Mouse (Mus musculus) naive thymus-derived CD4-positive, alpha-beta T cell, adult 2 months (primary cell): ENCODE data around the gene Lrpprc.

Experiments used
- DNase-seq: peaks from one replicate; pipeline ENCODE4 v3.0.0-alpha.2; 2011; ENCODE audit warnings: low read depth

Lrpprc gene

DNA sequence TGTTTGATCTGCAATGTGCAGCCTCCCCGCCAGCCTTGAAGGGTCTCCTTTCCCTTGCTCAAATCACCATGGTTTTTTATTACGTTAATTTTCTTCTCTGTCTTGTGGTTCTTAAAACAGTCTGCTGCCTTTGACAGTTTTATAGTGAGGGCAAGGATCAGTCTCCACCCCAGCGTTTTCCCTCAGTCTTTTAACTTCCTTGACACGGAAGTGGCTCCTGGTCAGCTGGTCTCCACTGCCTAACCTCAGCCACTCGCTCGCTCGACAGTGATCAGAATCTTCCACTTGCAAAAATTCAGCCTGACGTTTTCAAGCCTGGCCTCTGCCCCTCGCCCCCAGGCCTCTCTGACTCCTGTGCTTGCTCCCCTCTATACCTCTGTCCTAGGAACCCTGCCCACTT is 124.9 kb downstream of the Lrpprc start:
- no peak for DNase-seq

GRCm38 (mm10) chr17:84665053-84665452 is 125.5 kb downstream of the Lrpprc start:
- DNase-seq = no peak

DNA sequence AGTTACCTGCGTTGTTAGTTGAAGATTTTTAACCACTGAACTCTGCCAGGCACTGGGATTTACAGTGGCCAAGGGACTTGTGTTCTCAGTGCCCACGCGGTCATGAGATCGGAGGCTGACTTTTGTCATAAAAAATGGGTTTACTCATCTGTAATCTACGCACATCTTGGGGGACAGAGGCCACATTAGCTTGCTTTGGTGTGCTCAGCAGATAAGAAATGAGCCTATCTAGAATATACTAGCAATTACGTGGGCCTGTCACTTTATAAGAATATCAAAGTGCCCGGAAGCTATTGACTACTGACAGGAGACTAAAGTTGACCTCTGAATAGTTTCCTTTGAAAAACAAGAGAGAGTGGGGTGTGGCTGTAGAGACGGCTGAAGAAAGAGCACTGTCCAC is 131.6 kb downstream of the Lrpprc start:
- DNase-seq = no peak

- no peak for DNase-seq
Observed at GRCm38 (mm10) chr17:84658195-84658594, 132.4 kb downstream of the Lrpprc start.

- no peak for DNase-seq
Observed at GRCm38 (mm10) chr17:84657782-84658181, 132.8 kb downstream of the Lrpprc start.

DNA sequence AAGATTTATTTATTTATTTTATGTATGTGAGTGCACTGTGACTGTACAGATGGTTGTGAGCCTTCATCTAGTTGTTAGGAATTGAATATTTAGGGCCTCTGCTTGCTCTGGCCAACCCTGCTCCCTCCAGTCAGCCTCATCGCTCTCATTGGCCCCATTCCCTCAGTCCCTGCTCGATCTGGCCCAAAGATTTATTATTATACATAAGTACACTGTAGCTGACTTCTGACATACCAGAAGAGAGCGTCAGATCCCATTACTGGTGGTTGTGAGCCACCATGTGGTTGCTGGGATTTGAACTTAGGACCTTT is 133.2 kb downstream of the Lrpprc start:
- DNase-seq = no peak

DNA sequence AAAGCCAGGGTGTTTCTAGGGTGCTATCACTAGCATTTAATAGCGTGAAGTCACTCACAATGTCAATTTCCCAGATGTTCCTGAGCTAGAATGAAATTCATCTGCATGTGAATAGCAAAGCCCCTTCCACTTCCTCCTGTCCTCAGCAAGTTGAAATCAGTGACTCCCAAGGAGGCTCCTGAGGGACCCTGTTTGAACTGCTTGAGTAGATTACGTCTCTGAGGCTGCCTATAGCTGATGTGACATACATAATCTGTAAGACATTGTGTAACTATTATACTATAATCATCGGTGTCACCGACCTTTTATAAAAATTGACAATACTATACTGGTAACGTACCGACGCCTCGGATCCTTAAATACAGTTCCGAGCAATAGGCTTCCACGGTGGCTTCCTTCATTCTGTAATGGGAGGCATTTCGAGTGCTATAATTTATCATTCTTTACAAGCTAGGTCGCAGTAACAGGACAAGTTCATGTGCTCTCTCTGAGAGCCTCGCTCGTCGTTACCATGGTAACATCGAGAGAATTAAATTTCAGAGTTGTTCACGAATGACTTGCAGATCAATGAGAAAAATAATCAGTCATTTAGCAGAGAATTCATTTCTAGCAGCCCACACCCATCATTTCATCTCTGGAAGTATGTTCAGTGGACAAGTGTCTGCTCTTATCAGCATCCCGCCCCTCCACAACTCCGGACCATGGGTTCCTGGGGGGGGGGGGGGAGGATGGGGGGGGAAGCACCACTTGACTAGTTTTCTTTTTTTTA is 133.8 kb downstream of the Lrpprc start:
- DNase-seq = no peak

- DNase-seq = no peak
Observed at GRCm38 (mm10) chr17:84656205-84656604, 134.4 kb downstream of the Lrpprc start.
